Mouse (Mus musculus) 3134 (cell line): ENCODE results near the gene Tspan13.

ENCODE experiments used
- DNase-seq: peaks from one replicate; pipeline ENCODE4 v3.0.0-alpha.2; 2011; ENCODE audit warnings: low spot score; ENCODE audit not compliant: insufficient read length; ENCODE audit errors: extremely low read depth

The Tspan13 gene

GRCm38 (mm10) chr12:36032419-36032818, 9.9 kb downstream of the Tspan13 start:
- DNase-seq = no peak

GRCm38 (mm10) chr12:36030660-36031363, 11.5 kb downstream of the Tspan13 start:
- no peak for DNase-seq

- DNase-seq = no peak
These were observed 12.6 kb downstream of the Tspan13 start for GRCm38 (mm10) chr12:36029687-36030086.

GRCm38 (mm10) chr12:36028968-36029645, 13.2 kb downstream of the Tspan13 start:
- no peak for DNase-seq

GRCm38 (mm10) chr12:36027171-36027570, 15.1 kb downstream of the Tspan13 start:
- no peak for DNase-seq

GRCm38 (mm10) chr12:36026126-36026525, 16.2 kb downstream of the Tspan13 start:
- DNase-seq = no peak

- no peak for DNase-seq
These were observed 21.6 kb downstream of the Tspan13 start for GRCm38 (mm10) chr12:36020710-36021109.

- DNase-seq = no peak
These were observed 22.2 kb downstream of the Tspan13 start for GRCm38 (mm10) chr12:36020081-36020480.

- DNase-seq = no peak
These were observed 22.7 kb downstream of the Tspan13 start for GRCm38 (mm10) chr12:36019572-36019971.

- DNase-seq = no peak
These were observed 24.5 kb downstream of the Tspan13 start for GRCm38 (mm10) chr12:36017791-36018190.

- DNase-seq = no peak
These were observed 28.9 kb downstream of the Tspan13 start for GRCm38 (mm10) chr12:36013216-36013910.

- DNase-seq = no peak
These were observed 33.8 kb downstream of the Tspan13 start for GRCm38 (mm10) chr12:36008364-36009047.

- no peak for DNase-seq
These were observed 34.7 kb downstream of the Tspan13 start for GRCm38 (mm10) chr12:36007581-36007980.

GRCm38 (mm10) chr12:36004714-36005113, 37.6 kb downstream of the Tspan13 start:
- no peak for DNase-seq

- DNase-seq = no peak
These were observed 46.5 kb downstream of the Tspan13 start for GRCm38 (mm10) chr12:35995799-35996198.

- no peak for DNase-seq
These were observed 48.2 kb downstream of the Tspan13 start for GRCm38 (mm10) chr12:35994098-35994497.

- DNase-seq = no peak
These were observed 48.7 kb downstream of the Tspan13 start for GRCm38 (mm10) chr12:35993583-35993982.

- no peak for DNase-seq
These were observed 49.6 kb downstream of the Tspan13 start, which contains the start of gene Agr2 for GRCm38 (mm10) chr12:35992711-35993110. Gene Agr2 (plus strand): TSS chr12:35992907.

GRCm38 (mm10) chr12:35984743-35985142, 57.6 kb downstream of the Tspan13 start:
- DNase-seq = no peak

- no peak for DNase-seq
These were observed 58.8 kb downstream of the Tspan13 start for GRCm38 (mm10) chr12:35983472-35983871.
